Mouse (Mus musculus): ENCODE data around the gene Sema4c.

Gene Sema4c

GRCm38 (mm10) chr1:36501261-36501660 is 56.9 kb downstream of the Sema4c start:
- peak; percentile 89 for DNase-seq (ENCODE audit: low read depth)
